Mouse (Mus musculus): ENCODE measurements at regions not wholly inside any gene's neighbourhood (a gene's known extent, or its start where the extent isn't known, plus 50 kb on each side); places are given as distances from the start of the nearest gene placed in this dataset.

DNA sequence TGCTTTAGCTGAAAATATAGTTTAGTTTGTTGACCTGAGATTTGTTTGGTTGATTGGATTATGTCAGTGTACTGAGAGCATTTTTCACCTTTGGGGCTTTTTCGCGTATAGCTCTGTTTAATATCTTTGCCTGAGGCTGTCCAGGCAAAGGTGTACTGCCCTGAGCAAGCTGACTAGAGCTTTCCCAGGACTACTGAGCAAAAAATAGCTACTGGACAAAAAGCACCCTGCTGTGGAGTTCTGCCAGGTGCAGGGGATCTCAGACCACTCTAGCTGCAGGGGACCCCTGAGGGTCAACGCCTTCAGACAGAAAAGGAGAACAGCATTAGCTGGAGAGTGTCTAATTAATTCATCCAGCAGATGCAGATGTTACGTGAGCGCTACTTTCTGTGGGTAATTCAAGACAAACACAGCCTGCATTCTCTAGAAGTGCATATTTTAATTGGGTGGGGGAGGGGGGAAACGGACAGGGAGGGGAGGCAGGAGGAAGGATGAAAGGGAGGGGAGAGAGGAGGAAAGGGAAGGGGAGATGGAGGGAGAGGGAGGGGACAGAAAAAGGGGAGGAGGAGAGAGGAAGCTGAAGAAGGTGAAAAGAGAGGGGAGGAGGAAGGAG, 61.7 kb downstream of the Thnsl1 start:
- DNase-seq = no peak

DNA sequence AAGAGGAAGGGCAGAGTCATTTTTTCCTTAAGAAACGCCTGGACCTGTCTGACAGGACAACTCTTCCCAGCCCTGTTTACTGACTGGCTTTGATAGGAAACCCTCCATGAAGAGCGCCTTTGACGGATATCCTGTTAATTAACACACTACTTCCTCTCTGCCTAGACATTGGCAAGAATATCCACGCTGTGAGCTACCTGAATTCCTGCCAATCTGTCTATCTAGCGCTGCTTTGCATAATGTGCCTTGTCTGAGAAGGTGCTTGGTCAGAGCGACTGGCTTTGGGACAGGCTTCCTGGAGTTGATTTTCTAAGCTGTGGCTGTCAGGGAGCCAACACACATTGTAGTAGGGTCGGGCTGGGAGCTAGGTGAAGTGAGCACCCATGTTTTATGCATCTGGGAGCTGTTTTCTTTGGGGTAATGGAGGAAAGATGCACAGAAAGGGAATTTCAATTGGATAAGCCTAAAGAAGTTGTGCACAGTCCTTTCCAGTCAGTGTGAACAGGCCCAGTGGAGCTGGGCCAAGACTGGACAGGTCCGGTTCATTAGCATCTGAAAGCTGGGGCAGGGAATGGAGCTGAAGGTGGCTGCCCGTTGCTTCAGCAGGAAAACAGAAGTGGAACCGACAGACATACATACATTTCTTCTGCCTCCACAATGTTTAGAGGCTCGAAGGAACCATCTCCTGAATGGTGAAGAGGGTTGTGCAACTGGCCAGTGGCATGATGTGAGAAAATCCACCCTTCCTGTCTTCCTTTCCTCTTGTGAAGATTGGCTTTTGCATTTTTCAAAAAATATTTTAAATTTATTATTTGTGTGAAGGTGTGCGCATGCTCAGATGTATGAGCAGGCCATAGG, 64.7 kb downstream of the Thnsl1 start:
- no peak for DNase-seq

DNA sequence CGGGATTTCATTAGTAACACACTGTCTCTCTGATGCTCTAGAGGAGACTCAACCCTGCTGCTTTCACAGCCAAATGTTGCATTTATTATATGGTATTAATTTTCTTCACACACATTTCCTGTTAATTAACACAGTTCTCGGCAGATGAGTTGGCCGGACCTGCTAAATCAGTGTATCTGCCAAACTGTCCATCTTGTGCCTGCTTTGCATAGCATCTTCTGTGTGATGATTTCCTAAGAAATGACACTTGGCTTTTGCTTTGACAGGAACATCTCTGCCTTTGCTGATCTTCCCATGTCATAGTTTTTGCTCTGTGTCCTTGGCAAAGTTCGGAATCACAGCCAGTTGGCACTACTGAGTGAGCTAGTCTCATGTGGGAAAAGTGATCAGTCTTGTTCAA, 67.9 kb downstream of the Thnsl1 start:
- no peak for DNase-seq

DNA sequence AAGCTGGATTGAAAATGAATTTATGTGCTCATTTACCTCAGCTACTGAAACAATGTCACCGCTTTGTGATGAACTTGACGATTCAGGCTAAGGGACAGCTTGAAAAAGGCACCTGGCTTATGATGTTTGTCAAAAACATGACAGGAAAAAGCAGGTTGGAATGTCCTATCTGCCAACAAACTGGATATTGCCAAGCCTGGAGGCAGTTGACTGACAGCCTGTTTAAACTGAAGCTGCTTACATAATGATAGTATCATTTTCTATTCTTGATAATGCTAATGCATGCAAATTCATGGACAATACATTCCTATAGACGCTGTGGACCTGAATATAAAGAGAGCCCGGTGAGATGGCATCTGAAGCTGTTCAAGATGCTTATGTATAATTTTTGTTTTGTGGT, 69.8 kb downstream of the Thnsl1 start:
- DNase-seq = no peak

- DNase-seq = peak; percentile 55 to 60
These were observed 75.4 kb downstream of the Thnsl1 start for GRCm38 (mm10) chr2:21280794-21281420.

GRCm38 (mm10) chr2:21282505-21283200, 77.1 kb downstream of the Thnsl1 start:
- DNase-seq = no peak

- no peak for DNase-seq
These were observed 79.4 kb downstream of the Thnsl1 start for GRCm38 (mm10) chr2:21284881-21285280.

DNA sequence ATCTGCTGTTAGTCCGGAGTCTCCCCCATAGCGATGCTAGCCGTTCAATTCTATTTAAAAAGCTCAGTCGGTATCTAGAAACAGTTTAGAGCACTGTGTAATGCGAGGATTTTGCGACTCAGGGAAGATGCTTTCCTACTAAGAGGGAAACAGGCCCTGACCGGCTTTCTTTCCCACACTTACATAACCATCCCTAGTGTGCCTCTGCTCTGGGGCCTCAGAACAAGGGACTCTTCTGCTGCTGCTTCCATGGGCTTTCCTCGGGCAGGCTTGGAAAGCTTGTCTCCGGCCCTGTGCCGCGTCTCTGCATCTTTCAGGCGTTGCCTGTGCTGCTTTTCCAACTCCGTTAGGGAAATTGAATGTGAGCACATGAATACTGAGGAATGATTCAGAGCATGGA, 79.6 kb upstream of the Gpr158 start:
- no peak for DNase-seq

- DNase-seq = no peak
These were observed 74.6 kb upstream of the Gpr158 start for GRCm38 (mm10) chr2:21292669-21293151.

DNA sequence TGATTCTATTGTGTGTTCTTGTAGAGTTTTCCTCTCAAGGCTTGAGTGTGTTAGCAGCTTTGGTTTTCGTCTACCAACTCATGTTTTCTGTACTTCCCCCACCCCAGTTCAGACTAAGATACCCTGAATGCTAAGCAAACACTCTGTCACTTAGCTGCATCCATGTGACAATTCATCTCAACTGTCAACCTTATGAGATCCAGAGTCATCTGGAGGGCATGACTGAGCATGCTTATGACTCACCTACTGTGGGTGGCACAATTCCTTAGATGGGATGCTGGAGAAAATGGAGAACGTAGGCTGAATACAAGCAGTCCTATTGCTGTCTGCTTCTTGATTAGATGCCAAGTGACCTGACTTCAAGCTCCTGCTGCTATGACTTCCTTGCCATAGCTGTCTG, 73.3 kb upstream of the Gpr158 start:
- no peak for DNase-seq

DNA sequence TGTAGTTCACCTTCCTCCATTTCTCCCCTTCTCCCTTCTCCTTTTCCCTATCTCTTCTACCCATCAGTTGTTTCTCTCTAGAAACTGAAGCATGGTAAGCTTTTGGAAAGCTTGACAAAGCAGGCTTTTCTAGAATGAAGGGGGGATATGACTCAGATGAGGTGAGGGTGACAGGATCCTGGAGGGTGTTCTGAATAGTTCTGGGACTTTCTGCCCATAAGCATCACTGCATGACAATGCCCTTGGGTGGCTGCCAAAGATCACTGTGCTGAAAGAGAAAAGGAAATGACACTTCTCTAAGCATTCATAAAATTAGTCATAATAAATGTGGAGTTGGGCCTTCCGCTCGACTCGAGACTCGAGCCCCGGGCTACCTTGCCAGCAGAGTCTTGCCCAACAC, 67.7 kb upstream of the Gpr158 start:
- no peak for DNase-seq
